Mouse (Mus musculus): ENCODE measurements around the gene Ncaph2.

DNA sequence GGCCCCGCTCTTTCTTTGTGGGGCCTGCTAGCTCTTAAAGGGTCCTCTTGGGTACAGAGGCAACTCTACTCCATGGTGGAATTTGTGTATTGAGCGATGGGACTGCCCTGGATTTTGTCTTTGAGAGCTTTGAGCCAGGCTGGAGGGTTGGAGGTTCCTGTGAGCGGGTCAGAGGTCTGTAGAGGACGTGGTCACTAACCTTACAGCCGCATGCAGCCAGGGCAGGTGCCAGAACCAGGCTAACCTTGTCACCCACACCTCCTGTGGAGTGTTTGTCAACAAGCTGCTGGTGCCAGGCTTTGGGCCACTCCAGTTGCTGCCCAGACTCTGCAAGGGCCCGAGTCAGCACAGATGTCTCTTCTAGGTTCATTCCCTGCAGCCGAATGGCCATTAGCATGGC lies 20.5 kb downstream of the Ncaph2 start:
- TF ChIP-seq CTCF (IDR thresholded peaks at IDR 0.05; ENCODE audit: control insufficient read depth, insufficient read depth, insufficient read length) (no peak), MYOD1 (IDR thresholded peaks at IDR 0.05; ENCODE audit: control insufficient read depth, insufficient read length, low read depth) (no peak)

Measured in C2C12 (cell line).